Mouse (Mus musculus): ENCODE measurements at regions not wholly inside any gene's neighbourhood (a gene's known extent, or its start where the extent isn't known, plus 50 kb on each side); places are given as distances from the start of the nearest gene placed in this dataset.
A peak's percentile ranks its signal among the peaks of the same experiment; 100 is the strongest.

GRCm38 (mm10) chrX:11735516-11736170 is 408.0 kb downstream of the H2al1j start:
- Histone ChIP-seq H3K4me3 (replicated peaks) (no peak overlapping the region), H3K27me3 (replicated peaks) (peaks cover 45% of the 10 kb centered on the region), H3K9me3 (no peaks in the 10 kb centered on the region), H3K4me1 (no peaks in the 10 kb centered on the region), H3K36me3 (replicated peaks; ENCODE audit: low read length) (no peaks in the 10 kb centered on the region)
- no peak for TF ChIP-seq FLI1 (IDR thresholded peaks at IDR 0.05; ENCODE audit: low read length)
- no peak for TF ChIP-seq GATA1 (IDR thresholded peaks at IDR 0.05; ENCODE audit: borderline replicate concordance, low read length)

- H3K4me1 ChIP-seq, result no peaks in the 10 kb centered on the region
- TF ChIP-seq GATA1 (IDR thresholded peaks at IDR 0.05; ENCODE audit: borderline replicate concordance, low read length), result no peak
- TF ChIP-seq FLI1 (IDR thresholded peaks at IDR 0.05; ENCODE audit: low read length), result no peak
- no peaks in the 10 kb centered on the region for H3K9me3 ChIP-seq
- H3K4me3 ChIP-seq (replicated peaks), result no peak overlapping the region
- no peaks in the 10 kb centered on the region for H3K36me3 ChIP-seq (replicated peaks; ENCODE audit: low read length)
- peaks cover 48% of the 10 kb centered on the region for H3K27me3 ChIP-seq (replicated peaks)
These were observed 408.9 kb downstream of the H2al1j start for GRCm38 (mm10) chrX:11736481-11736880.

- Histone ChIP-seq H3K9me3 (peaks cover 5% of the 10 kb centered on the region; the same call in 1 of the 2 replicates), H3K27me3 (replicated peaks) (peaks cover 35% of the 10 kb centered on the region), H3K36me3 (replicated peaks; ENCODE audit: low read length) (no peaks in the 10 kb centered on the region), H3K4me1 (no peaks in the 10 kb centered on the region), H3K4me3 (replicated peaks) (no peak overlapping the region)
- TF ChIP-seq GATA1 (IDR thresholded peaks at IDR 0.05; ENCODE audit: borderline replicate concordance, low read length), result no peak
- TF ChIP-seq FLI1 (IDR thresholded peaks at IDR 0.05; ENCODE audit: low read length), result no peak
These were observed 411.9 kb downstream of the H2al1j start for GRCm38 (mm10) chrX:11739565-11739964.

GRCm38 (mm10) chrX:11745911-11746310 is 414.2 kb downstream of the Bcor start:
- no peak for TF ChIP-seq GATA1 (IDR thresholded peaks at IDR 0.05; ENCODE audit: borderline replicate concordance, low read length)
- peaks cover 11% of the 10 kb centered on the region for H3K27me3 ChIP-seq (replicated peaks)
- no peak overlapping the region for H3K4me3 ChIP-seq (replicated peaks)
- H3K4me1 ChIP-seq, result peaks cover 21% of the 10 kb centered on the region
- no peaks in the 10 kb centered on the region for H3K36me3 ChIP-seq (replicated peaks; ENCODE audit: low read length)
- H3K9me3 ChIP-seq, result peaks cover 5% of the 10 kb centered on the region; the same call in 1 of the 2 replicates

GRCm38 (mm10) chrX:11747386-11748121 is 412.6 kb downstream of the Bcor start:
- H3K4me3 ChIP-seq (replicated peaks), result peak overlapping the region; percentile 64
- peaks cover 7% of the 10 kb centered on the region for H3K27me3 ChIP-seq (replicated peaks)
- peaks cover 24% of the 10 kb centered on the region for H3K4me1 ChIP-seq
- no peaks in the 10 kb centered on the region for H3K36me3 ChIP-seq (replicated peaks; ENCODE audit: low read length)
- no peak for TF ChIP-seq GATA1 (IDR thresholded peaks at IDR 0.05; ENCODE audit: borderline replicate concordance, low read length)
- no peak for TF ChIP-seq FLI1 (IDR thresholded peaks at IDR 0.05; ENCODE audit: low read length)
- H3K9me3 ChIP-seq, result peaks cover 2% of the 10 kb centered on the region; the same call in 1 of the 2 replicates

GRCm38 (mm10) chrX:11748278-11748677 is 411.9 kb downstream of the Bcor start:
- Histone ChIP-seq H3K9me3 (no peaks in the 10 kb centered on the region), H3K27me3 (replicated peaks) (peaks cover 7% of the 10 kb centered on the region), H3K4me3 (replicated peaks) (no peak overlapping the region), H3K36me3 (replicated peaks; ENCODE audit: low read length) (no peaks in the 10 kb centered on the region), H3K4me1 (peaks cover 31% of the 10 kb centered on the region)
- no peak for TF ChIP-seq FLI1 (IDR thresholded peaks at IDR 0.05; ENCODE audit: low read length)
- no peak for TF ChIP-seq GATA1 (IDR thresholded peaks at IDR 0.05; ENCODE audit: borderline replicate concordance, low read length)

- Histone ChIP-seq H3K36me3 (replicated peaks; ENCODE audit: low read length) (no peaks in the 10 kb centered on the region), H3K4me1 (peaks cover 40% of the 10 kb centered on the region), H3K4me3 (replicated peaks) (peak overlapping the region; percentile 78), H3K9me3 (no peaks in the 10 kb centered on the region), H3K27me3 (replicated peaks) (peaks cover 6% of the 10 kb centered on the region)
- no peak for TF ChIP-seq FLI1 (IDR thresholded peaks at IDR 0.05; ENCODE audit: low read length)
- TF ChIP-seq GATA1 (IDR thresholded peaks at IDR 0.05; ENCODE audit: borderline replicate concordance, low read length), result no peak
These were observed 407.6 kb downstream of the Bcor start for GRCm38 (mm10) chrX:11752513-11752912.

GRCm38 (mm10) chrX:11752973-11753590 is 407.1 kb downstream of the Bcor start:
- peaks cover 5% of the 10 kb centered on the region for H3K27me3 ChIP-seq (replicated peaks)
- H3K4me1 ChIP-seq, result peaks cover 35% of the 10 kb centered on the region
- peaks cover 3% of the 10 kb centered on the region; the same call in 1 of the 2 replicates for H3K9me3 ChIP-seq
- peak overlapping the region; percentile 78 for H3K4me3 ChIP-seq (replicated peaks)
- H3K36me3 ChIP-seq (replicated peaks; ENCODE audit: low read length), result no peaks in the 10 kb centered on the region
- TF ChIP-seq GATA1 (IDR thresholded peaks at IDR 0.05; ENCODE audit: borderline replicate concordance, low read length) (no peak), FLI1 (IDR thresholded peaks at IDR 0.05; ENCODE audit: low read length) (no peak)

- peaks cover 7% of the 10 kb centered on the region for H3K27me3 ChIP-seq (replicated peaks)
- no peak for TF ChIP-seq FLI1 (IDR thresholded peaks at IDR 0.05; ENCODE audit: low read length)
- no peak for TF ChIP-seq GATA1 (IDR thresholded peaks at IDR 0.05; ENCODE audit: borderline replicate concordance, low read length)
- peaks cover 11% of the 10 kb centered on the region for H3K9me3 ChIP-seq
- no peaks in the 10 kb centered on the region for H3K36me3 ChIP-seq (replicated peaks; ENCODE audit: low read length)
- peaks cover 36% of the 10 kb centered on the region for H3K4me1 ChIP-seq
- no peak overlapping the region for H3K4me3 ChIP-seq (replicated peaks)
These were observed 405.1 kb downstream of the Bcor start for GRCm38 (mm10) chrX:11755046-11755445.
